Mouse (Mus musculus) cerebellum, adult 2 months (tissue): ENCODE measurements around the gene Hoxd1.

ENCODE experiments used
- CTCF ChIP-seq: fragments of 200-500 bp; IDR thresholded peaks from 2 replicates; pipeline ENCODE4 v1.5.1; 2011; ENCODE audit warnings: low read depth, mild to moderate bottlenecking, control low read depth, low read length, moderate library complexity, borderline replicate concordance; ENCODE audit not compliant: insufficient read depth
- POLR2A ChIP-seq: fragments of 200-500 bp; IDR thresholded peaks from 2 replicates; pipeline ENCODE4 v1.6.1; 2011; ENCODE audit warnings: low read length, control low read depth, borderline replicate concordance; ENCODE audit not compliant: insufficient read depth

DNA sequence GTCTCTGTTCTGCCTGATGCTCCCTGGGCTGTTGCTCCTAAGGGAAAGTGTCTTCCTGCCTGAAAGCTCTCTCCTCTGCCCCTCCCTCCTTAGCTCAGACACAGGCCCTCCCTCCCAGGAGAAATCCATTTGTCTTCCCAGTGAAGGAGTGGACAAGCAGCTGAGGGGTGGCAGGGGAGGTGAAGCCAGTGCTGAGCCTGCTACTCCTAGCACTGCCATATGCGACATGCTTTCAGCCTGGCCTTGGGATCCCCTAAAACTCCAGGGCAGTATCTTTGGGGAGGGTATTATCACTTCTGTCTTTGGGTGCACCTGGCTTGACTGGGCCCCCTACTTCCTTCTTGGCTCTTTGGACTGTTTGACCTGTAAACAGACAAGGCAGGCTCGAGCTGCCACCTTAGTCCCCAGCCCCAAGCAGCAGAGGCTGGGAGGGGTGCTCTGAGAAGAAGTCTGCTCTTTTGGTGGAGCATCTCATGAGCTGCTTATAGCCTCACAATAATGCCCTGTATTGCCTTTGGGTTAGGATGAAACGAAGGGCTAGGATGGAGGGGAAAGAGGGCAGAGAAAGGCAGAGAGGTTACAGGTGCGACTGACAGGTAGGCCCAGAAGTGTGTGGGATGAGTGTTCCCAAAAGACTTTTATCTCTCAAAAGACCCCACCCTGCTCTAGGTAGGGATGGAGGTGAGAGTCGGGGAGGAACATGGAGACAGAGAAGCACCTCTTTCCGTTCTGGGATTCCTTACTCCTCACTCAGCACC lies 17.1 kb upstream of the Hoxd1 start:
- TF ChIP-seq CTCF: no peak
- TF ChIP-seq POLR2A: no peak
